Mouse (Mus musculus): Measurements from ENCODE around the gene Stard5.
A peak's percentile ranks its signal among the peaks of the same experiment; 100 is the strongest.

Gene Stard5

DNA sequence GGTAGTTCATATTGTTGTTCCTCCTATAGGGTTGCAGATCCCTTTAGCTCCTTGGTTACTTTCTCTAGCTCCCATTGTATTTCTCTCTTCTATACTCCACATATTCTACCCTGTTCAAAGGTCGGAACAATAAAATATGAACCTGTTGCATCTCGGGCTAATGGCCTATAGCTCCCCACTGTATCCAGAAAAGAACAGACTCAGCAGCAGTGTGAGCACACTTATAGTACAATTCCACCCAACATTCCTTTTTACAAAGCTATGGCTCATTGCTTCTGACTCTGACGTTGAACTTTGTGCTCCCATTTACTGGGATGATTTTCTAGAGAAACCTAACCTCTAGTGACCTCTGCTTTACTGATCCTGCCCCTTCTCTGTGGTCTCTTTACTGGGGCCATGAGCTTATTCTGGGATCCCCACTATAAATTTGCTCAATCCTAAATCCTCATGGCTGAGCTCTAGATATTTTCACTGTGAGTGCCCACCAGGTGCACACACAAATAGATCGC is 34.4 kb downstream of the Stard5 start:
- no peak for DNase-seq (ENCODE audit: low spot score)

- no peak for DNase-seq (ENCODE audit: low spot score)
Observed at GRCm38 (mm10) chr7:83667936-83668645, 36.3 kb downstream of the Stard5 start.

GRCm38 (mm10) chr7:83668724-83669123 is 37.0 kb downstream of the Stard5 start:
- DNase-seq (ENCODE audit: low spot score) = peak; percentile 59

DNA sequence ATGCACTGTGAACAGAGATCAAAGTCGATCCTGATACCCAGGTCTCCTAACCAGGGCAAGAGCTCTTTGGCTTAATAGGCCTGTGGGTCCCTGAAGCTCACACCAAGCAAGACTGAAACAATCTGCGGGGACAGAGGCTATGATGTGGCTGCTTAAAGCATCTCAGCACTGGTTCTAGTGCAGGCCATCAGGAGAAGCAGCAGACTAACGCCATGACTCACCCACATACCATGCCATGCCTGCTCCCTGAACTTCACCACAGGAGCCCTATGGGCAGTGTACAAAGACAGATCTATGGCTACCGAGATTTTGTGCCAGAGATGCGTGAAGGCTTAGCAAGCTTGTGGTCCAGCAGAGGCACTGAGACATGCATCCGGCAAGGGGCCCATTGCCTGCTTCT is 39.8 kb downstream of the Stard5 start:
- no peak for DNase-seq (ENCODE audit: low spot score)

DNA sequence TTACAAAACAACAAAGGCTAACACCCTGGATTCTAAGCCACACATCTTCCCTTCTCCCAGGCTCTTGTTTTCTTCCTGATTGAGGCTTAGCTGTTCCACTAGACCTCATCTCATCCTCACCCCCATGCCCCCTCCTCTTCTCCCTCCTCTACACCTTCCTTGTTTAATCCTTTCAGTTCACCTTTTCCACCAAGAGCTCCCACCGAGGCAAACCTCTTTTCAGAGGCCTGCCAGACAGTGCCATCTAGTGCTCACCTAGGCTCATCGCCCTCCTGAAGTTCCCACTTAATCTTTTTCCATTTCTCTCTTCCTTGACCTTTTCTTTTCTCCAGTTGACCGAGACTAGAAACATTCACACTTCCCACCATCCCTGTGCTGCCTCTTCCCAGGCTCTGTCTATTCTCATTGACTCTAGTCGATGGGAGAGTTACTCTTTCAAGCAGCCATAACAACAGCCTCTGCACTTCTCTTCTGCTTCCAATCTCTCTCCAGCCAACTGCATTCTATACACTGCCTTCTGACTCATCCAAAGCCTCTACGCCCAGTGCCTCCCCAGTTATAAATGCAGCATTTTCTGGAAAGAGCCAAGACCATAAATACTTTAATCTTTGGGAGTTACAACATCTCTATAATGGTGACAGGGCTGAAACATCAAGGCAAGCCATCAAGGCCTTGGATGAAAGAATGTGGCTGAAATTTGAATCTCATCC is 43.9 kb downstream of the Stard5 start:
- DNase-seq (ENCODE audit: low spot score) = no peak

- no peak for DNase-seq (ENCODE audit: low spot score)
Observed at GRCm38 (mm10) chr7:83677296-83677695, 45.5 kb downstream of the Stard5 start.

DNA sequence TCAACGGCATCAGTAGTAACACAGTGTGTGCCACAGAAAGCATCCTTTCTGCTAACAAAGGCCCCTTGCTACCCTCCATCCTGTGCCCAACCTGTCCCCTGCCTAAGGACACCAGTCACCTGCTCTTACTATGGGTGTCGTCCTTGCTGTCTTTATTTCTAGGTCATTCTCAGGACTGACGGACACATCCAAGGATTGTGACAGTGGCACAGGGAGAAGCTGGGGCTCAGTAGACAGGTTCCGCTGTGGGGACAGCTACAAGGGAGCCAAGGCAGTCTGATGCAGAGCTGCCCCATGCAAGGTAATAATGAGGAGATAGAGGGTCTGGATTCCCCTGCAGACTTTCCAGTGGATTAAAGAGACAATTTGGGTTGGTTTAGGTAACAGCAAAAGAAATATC is 46.7 kb downstream of the Stard5 start:
- DNase-seq (ENCODE audit: low spot score) = no peak

GRCm38 (mm10) chr7:83682640-83683274 is 51.0 kb downstream of the Stard5 start:
- DNase-seq (ENCODE audit: low spot score) = no peak

DNA sequence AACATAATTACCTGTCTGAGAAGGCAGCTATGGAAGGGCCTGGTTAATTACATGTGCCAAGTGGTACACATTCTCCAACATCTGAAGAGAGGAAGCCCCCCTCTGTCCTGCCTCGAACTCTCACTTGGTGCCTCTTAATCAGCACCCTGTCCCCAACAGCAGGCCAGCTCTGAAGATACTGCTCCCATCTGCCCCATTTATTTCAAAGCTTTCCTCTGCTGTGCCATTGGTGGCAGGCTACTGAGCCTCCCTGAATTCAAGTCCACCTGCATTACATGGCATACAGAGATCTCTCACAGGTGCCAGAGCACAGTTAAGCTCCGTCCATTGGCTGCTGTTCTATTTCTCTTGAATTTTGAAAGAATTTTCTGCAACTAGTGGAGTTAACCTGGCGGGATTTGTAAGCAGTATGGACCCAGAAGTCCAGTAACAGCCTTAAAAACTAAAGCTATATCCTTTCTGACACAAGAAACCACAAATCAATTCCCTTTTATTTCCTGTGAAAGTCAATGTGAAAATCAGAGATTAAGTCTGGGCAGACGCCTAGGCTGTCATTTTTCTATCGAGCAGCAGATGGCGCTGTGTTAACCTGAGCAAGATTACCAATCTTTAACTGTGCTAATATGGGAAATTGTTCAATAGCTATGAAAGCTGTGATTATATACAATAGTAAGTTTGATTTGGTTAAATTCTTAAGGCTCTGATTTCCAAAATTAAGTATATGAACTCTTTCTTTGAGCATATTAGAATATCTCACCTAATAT is 63.9 kb downstream of the Stard5 start:
- peak; percentile 21 for DNase-seq (ENCODE audit: low spot score)

GRCm38 (mm10) chr7:83699066-83699745 is 67.4 kb downstream of the Stard5 start:
- no peak for DNase-seq (ENCODE audit: low spot score)

All from ovary, postnatal 14 days (tissue).